Mouse (Mus musculus) layer of hippocampus, adult 9-10 months (tissue): Measurements from ENCODE around the gene Lyrm7.

Source experiments
- DNase-seq: peaks from one replicate; pipeline ENCODE4 v3.0.0; 2022; ENCODE audit warnings: low spot score

The Lyrm7 gene

GRCm38 (mm10) chr11:54845470-54846442 is 15.0 kb downstream of the Lyrm7 start:
- DNase-seq, result no peak

- DNase-seq, result no peak
These were observed 15.8 kb downstream of the Lyrm7 start for GRCm38 (mm10) chr11:54844959-54845358.

GRCm38 (mm10) chr11:54844424-54844823 is 16.3 kb downstream of the Lyrm7 start:
- no peak for DNase-seq

GRCm38 (mm10) chr11:54840891-54841290 is 19.8 kb downstream of the Lyrm7 start:
- no peak for DNase-seq

- no peak for DNase-seq
These were observed 21.0 kb downstream of the Lyrm7 start for GRCm38 (mm10) chr11:54839696-54840095.

- no peak for DNase-seq
These were observed 24.6 kb downstream of the Lyrm7 start for GRCm38 (mm10) chr11:54836106-54836505.

GRCm38 (mm10) chr11:54834596-54834995 is 26.1 kb downstream of the Lyrm7 start:
- DNase-seq, result no peak

- DNase-seq, result peak; percentile 49
These were observed 26.9 kb downstream of the Lyrm7 start for GRCm38 (mm10) chr11:54833833-54834232.

GRCm38 (mm10) chr11:54826819-54827218 is 33.9 kb downstream of the Lyrm7 start:
- no peak for DNase-seq

GRCm38 (mm10) chr11:54825774-54826173 is 34.9 kb downstream of the Lyrm7 start:
- no peak for DNase-seq

- DNase-seq, result no peak
These were observed 37.2 kb downstream of the Lyrm7 start for GRCm38 (mm10) chr11:54823467-54823866.

GRCm38 (mm10) chr11:54819489-54819888 is 41.2 kb downstream of the Lyrm7 start:
- no peak for DNase-seq

GRCm38 (mm10) chr11:54817449-54817848 is 43.3 kb downstream of the Lyrm7 start:
- no peak for DNase-seq

GRCm38 (mm10) chr11:54815659-54816058 is 45.1 kb downstream of the Lyrm7 start:
- DNase-seq, result no peak

- DNase-seq, result peak; percentile 40
These were observed 47.8 kb downstream of the Lyrm7 start for GRCm38 (mm10) chr11:54812812-54813516.

- DNase-seq, result no peak
These were observed 48.4 kb downstream of the Lyrm7 start for GRCm38 (mm10) chr11:54812314-54812713.

GRCm38 (mm10) chr11:54811054-54811453 is 49.7 kb downstream of the Lyrm7 start:
- no peak for DNase-seq

GRCm38 (mm10) chr11:54809582-54809981 is 51.1 kb downstream of the Lyrm7 start:
- no peak for DNase-seq

GRCm38 (mm10) chr11:54808177-54808576 is 52.5 kb downstream of the Lyrm7 start:
- DNase-seq, result no peak

- no peak for DNase-seq
These were observed 53.0 kb downstream of the Lyrm7 start for GRCm38 (mm10) chr11:54807669-54808068.

- DNase-seq, result no peak
These were observed 53.8 kb downstream of the Lyrm7 start for GRCm38 (mm10) chr11:54806891-54807290.

- DNase-seq, result no peak
These were observed 55.5 kb downstream of the Lyrm7 start for GRCm38 (mm10) chr11:54805196-54805595.

- no peak for DNase-seq
These were observed 58.1 kb downstream of the Lyrm7 start for GRCm38 (mm10) chr11:54802621-54803020.
